Mouse (Mus musculus) lung, postnatal 14 days (tissue): ENCODE measurements around the gene Eif5a2.
"Not testable (repeated sequence)": the region's sequence is repeated elsewhere in the genome, so short reads cannot be mapped to it uniquely, and the experiment has no call there.

Experiments
- DNase-seq: peaks from one replicate; pipeline ENCODE4 v3.0.0; 2021

The Eif5a2 gene

GRCm38 (mm10) chr3:28780994-28781393 is at the start of gene Eif5a2:
Eif5a2 (plus strand) TSS chr3:28781276.
- peak; percentile 91 for DNase-seq

- DNase-seq: no peak
Measured at GRCm38 (mm10) chr3:28734712-28735111, 46.4 kb upstream of the Eif5a2 start.

- DNase-seq: no peak
Measured at GRCm38 (mm10) chr3:28736981-28737380, 44.1 kb upstream of the Eif5a2 start.

- no peak for DNase-seq
Measured at GRCm38 (mm10) chr3:28740353-28740752, 40.7 kb upstream of the Eif5a2 start.

- no peak for DNase-seq
Measured at GRCm38 (mm10) chr3:28743251-28743650, 37.8 kb upstream of the Eif5a2 start.

- DNase-seq: peak; percentile 84
Measured at GRCm38 (mm10) chr3:28745835-28746483, 35.1 kb upstream of the Eif5a2 start.

GRCm38 (mm10) chr3:28748151-28748550 is 32.9 kb upstream of the Eif5a2 start:
- no peak for DNase-seq

- no peak for DNase-seq
Measured at GRCm38 (mm10) chr3:28748956-28749355, 32.1 kb upstream of the Eif5a2 start.

GRCm38 (mm10) chr3:28755477-28755876 is 25.6 kb upstream of the Eif5a2 start:
- no peak for DNase-seq

- no peak for DNase-seq
Measured at GRCm38 (mm10) chr3:28761225-28761789, 19.8 kb upstream of the Eif5a2 start.

- DNase-seq: peak; percentile 14
Measured at GRCm38 (mm10) chr3:28766935-28767334, 14.1 kb upstream of the Eif5a2 start.

- no peak for DNase-seq
Measured at GRCm38 (mm10) chr3:28768222-28768621, 12.9 kb upstream of the Eif5a2 start.

- DNase-seq: not testable (repeated sequence)
Measured at GRCm38 (mm10) chr3:28772919-28773318, 8.2 kb upstream of the Eif5a2 start.

- DNase-seq: no peak
Measured at GRCm38 (mm10) chr3:28775361-28775760, 5.7 kb upstream of the Eif5a2 start.

GRCm38 (mm10) chr3:28775958-28776357 is 5.1 kb upstream of the Eif5a2 start:
- no peak for DNase-seq

GRCm38 (mm10) chr3:28776491-28776890 is 4.6 kb upstream of the Eif5a2 start:
- no peak for DNase-seq

GRCm38 (mm10) chr3:28780511-28780910 is 565 bp upstream of the Eif5a2 start:
- no peak for DNase-seq

GRCm38 (mm10) chr3:28781422-28781821 is 346 bp downstream of the Eif5a2 start:
- DNase-seq: no peak

GRCm38 (mm10) chr3:28781848-28782247 is 772 bp downstream of the Eif5a2 start:
- DNase-seq: no peak

GRCm38 (mm10) chr3:28784176-28784575 is 3.1 kb downstream of the Eif5a2 start:
- DNase-seq: no peak

- no peak for DNase-seq
Measured at GRCm38 (mm10) chr3:28794835-28795234, 13.8 kb downstream of the Eif5a2 start.

GRCm38 (mm10) chr3:28805301-28806097 is 24.4 kb downstream of the Eif5a2 start, which contains the start of gene Rpl22l1:
Rpl22l1 (plus strand) TSS chr3:28805436.
- DNase-seq: peak; percentile 100

- DNase-seq: no peak
Measured at GRCm38 (mm10) chr3:28808039-28808643, 27.1 kb downstream of the Eif5a2 start.
